Mouse (Mus musculus): ENCODE measurements around the gene Grin2d.
"Not testable (repeated sequence)": the region's sequence is repeated elsewhere in the genome, so short reads cannot be mapped to it uniquely, and the experiment has no call there.

Grin2d gene

GRCm38 (mm10) chr7:45878278-45878677 is at the start of gene Grin2d:
Gene Grin2d (minus strand): TSS chr7:45878378.
- in situ Hi-C loops (cut with MseI, MboI), result not testable (repeated sequence)

- in situ Hi-C loops (cut with MseI, MboI), result no loop called here
Observed at GRCm38 (mm10) chr7:45924429-45924816, 46.2 kb upstream of the Grin2d start.

DNA sequence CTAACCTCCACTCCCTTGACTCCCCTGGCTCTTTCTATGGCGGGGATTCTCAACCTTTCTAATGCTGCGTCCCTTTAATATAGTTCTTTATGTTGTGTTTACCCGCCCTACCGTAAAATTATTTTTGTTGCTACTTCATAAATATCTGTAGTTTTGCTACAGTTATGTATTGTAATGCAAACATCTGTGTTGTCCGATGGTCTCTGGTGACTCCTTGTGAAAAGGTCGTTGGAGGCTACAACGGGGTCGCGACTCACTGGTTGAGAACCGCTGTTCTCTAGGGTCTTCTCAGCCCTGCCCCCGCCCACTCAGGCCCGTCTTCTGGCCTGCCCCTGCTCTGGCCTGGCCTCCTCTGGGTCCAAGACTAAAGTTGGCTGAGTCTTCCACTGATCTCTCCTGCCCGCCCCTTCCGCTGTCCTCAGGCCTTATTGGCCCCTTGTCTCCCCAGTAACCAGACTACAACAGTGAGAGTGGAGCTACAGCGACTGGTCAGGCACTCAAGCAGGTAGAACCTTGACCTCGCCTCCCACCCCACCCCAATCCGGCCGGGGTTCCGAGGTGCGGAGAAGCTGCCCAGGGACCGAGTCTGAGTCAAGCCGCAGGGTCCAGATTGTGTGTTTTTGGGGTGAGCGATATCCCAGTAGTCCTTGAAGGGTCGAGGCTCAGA is 45.7 kb upstream of the Grin2d start, which contains the start of gene Ccdc114:
TSS of gene Ccdc114 (plus strand) at position 311 of the 667 bp plus-strand sequence.
- in situ Hi-C loops (cut with MseI, MboI), result no loop called here

DNA sequence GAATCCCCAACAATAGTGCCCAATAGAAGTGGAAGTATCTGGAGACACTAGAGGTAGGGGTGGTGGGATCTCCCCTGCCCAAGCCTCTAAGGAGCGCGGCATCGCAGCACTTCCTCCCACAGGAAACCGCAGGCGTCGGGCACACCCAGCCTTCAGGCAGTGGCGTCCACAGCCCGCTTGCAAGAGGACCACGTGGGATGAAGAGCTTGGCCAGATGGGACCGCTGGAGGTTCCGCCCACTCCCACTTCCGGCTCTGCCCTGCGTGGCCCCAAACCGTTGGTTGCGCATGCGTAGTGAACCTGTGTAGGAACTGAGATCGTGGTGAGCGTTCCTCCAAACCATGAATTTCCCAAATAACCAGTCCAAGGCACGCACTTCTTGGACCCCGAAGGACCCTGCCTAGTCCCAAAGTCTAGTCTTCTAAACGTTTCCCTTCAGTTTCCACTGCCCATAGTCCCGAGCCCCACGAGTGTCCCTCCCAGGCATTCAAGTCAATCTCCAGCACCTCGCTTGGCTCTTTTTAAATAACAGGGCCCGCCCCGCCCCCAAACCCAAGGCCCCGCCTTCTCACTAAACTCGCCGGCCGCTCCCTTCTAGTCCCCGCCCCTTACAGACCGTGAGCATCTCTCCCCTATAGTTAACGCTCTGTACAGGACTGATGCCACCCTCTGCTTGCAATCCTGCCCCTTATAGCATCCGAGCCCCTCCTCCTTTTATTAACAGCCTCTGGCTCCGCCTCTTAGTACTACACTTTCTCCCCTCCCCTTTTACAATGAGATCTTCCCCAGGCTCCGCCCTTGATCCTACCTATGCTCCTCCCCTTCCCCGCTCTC is 45.0 kb upstream of the Grin2d start:
- in situ Hi-C loops (cut with MseI, MboI), result no loop called here

DNA sequence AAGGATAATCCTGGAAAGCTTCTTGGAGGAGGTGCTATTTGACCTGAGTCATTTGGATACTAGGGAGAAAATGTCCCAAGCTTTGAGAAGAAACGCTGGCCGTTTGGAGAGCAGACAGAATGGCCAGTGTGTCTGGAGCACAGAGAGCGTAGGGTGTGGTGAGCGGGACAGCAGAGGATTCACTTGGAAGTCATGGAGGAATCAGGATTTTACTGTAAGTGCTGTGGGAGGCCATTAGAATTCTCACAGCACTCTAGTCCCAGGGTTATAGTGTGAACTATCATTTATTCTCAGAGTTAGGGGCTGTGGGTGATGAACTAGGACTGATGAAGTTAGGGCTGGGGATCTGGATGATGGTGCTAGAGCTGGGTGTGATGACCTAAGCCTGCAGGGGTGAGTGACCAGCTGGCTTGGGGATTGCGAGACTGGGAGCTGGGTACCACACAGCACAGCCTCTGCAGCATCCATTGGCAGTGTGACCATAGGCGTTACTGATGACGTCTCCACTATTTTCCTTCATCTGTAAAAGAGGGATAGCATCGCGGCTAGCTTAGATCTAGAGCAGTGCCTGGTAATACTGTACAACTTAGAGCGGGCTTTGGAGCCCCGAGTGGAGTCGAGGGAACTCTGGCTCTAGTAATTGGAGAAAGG is 43.9 kb upstream of the Grin2d start:
- in situ Hi-C loops (cut with MseI, MboI), result no loop called here

GRCm38 (mm10) chr7:45921242-45921621 is 43.1 kb upstream of the Grin2d start, which contains the start of gene Emp3:
Gene Emp3 (minus strand): TSS chr7:45921404.
- in situ Hi-C loops (cut with MseI, MboI), result no loop called here

GRCm38 (mm10) chr7:45920583-45921241 is 42.5 kb upstream of the Grin2d start:
- in situ Hi-C loops (cut with MseI, MboI), result no loop called here

- in situ Hi-C loops (cut with MseI, MboI), result no loop called here
Observed at GRCm38 (mm10) chr7:45919761-45920160, 41.6 kb upstream of the Grin2d start.

DNA sequence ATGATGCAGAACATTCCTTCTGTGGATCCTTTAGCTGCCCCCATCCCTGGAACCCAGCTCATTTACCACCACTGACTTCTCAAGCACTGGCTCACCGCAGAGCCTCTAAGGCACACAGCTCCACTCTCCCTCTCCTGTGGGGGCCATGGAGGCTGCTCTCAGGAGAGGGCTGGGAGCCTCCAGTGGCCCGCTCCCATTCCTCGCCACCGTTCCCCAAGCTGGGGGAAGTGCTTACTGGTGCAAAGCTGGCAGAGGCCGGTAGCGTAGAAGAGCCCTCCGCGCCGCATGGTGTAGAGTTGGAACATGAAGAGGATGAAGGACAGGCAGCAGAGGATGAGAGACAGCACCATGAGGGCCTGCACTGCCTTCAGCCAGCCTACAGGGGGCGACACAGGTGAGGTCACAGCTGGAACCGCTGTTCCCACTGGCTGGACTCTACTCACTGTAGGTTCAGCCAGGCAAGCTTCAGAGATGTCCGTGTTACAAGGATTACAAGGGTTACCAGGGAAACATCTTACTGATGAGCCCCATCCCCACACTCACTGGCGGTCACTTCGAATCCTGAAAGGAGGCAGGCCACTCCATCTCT is 41.0 kb upstream of the Grin2d start:
- in situ Hi-C loops (cut with MseI, MboI), result no loop called here

DNA sequence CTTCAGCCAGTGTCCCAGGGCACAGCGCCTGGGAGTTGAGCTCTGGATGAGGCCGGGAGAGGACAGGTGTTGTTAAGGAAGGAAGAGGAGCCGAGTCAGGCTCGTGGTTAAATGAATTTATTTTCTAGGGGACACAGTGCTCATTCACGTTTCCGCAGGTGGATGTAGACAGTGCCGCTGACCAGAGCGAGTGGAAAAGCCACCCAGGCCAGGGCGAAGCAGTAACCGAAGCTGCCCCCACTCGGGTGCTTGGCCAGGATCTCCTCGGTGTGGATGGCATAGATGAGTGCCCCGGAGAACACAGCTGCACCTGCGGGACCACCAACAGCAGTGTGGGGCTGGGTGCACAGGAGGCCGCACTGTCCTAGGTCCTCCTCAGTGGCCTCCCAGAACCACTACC is 39.7 kb upstream of the Grin2d start:
- in situ Hi-C loops (cut with MseI, MboI), result no loop called here

DNA sequence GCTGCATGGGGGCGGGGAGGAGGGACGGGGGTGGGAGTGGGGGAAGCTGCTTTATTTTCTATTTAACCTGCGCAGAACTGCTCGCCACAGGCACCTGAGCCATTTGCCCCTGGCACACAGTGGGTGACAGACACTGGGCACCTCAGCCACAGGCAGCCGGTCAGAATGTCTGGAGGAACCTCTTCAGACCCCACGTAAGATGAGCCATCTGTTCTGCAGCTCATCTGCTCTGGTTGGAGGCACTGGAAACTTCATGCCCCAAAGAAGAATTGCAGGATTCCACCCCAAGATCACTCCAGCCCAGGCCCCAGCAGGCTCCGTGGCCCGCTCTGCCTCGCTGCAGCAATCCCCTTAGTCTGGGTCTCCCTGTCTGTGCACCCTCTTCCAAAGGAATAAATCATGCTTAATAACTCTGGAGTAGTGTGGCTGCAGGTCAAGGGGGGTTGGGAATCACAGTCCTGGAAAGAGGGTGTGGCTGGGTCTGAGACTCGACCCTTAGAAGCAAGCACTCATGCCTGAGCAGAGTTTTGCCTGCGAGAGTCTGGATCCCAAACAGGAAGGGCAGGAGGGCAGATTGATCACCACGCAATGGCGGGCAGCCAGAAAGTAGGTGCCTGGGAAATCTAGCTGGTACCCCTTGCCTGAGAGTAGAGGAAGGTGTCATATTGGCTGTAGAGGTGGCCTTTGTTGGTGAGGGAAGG is 39.0 kb upstream of the Grin2d start:
- in situ Hi-C loops (cut with MseI, MboI), result no loop called here

DNA sequence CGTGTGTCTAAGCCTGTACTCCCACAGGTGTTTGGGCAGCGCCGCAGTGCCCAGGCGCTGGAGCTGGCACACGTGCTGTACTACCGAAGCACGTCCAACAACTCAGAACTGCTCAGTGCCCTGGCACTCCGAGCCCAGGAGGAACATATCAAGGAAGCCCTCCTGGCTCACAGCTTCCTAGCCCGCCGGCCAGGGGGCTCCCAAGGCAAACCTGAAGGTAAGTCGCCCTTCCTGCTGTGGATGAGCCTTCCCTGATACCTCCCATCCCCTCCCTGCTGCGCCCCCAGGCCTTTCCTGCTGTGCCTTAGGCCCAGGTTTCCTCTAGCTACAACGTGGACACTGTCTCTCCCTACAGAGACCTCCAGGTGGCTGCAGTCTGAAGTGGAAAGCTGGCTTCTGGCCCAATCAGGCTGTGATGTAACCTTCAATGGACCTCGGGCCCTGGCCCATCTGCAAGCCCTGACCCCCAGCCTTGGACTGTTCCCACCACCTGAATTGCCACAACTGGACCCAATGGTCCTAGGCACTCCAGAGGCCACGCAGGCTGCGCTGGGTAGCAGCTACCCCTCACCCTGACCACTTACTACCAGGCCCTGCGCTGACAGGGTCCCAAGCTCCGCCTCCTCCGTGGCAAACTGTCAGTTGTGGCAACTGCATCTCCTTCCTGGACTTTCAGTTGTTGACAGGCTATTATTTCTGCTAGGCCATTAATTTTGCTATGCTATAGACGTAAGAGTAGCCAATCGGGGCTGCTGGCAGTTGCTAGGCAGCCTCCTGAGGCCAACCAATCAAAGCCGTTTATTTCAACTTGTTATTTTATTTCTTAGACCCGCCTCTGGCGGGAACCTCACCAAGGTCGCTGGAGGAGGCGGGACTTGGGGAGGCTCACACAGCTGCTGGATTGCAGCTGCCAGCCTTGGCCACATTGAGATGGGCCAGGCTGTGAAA is 38.2 kb upstream of the Grin2d start:
- in situ Hi-C loops (cut with MseI, MboI), result no loop called here

DNA sequence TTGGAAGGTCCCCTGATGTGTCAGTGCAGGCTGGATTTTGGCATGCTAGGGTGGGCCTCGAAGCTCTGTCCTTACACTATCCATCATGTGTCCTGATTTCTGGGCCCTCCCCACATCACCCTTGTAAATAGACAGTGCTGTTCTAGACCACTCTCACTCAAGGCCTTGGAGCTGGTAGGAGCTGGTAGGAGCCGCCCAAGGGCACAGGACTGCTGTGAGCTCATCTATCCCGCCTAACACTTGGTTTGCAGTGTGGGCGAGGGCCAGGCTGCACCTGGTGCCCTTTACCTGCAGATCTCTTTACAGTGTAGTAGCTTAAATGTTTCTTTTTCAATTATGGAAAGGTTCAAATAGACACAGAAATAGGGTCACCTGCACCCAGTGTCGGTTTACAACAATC is 36.8 kb upstream of the Grin2d start:
- in situ Hi-C loops (cut with MseI, MboI), result no loop called here

- in situ Hi-C loops (cut with MseI, MboI), result no loop called here
Observed at GRCm38 (mm10) chr7:45914067-45914466, 35.9 kb upstream of the Grin2d start.

- in situ Hi-C loops (cut with MseI, MboI), result no loop called here
Observed at GRCm38 (mm10) chr7:45909145-45909544, 31.0 kb upstream of the Grin2d start.

DNA sequence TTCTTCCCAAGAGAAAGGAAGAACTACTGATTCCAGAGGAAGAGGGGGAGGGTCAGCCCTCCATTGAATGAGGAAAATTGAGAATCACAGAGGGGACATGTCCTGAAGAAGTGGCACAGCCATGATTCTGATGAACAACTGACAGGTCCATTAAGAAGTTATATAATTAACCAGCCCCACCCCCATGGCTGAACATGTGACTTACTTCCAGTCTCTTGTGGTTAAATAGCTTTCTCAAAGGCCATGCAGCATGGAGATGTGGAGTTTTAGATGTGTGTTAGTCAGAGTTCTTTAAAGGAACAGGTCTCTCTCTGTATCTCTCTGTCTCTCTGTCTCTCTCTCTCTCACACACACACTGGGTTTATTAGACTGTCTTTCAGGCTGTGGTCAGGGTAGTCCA is 30.2 kb upstream of the Grin2d start:
- in situ Hi-C loops (cut with MseI, MboI), result no loop called here

GRCm38 (mm10) chr7:45906622-45907021 is 28.4 kb upstream of the Grin2d start:
- in situ Hi-C loops (cut with MseI, MboI), result no loop called here

DNA sequence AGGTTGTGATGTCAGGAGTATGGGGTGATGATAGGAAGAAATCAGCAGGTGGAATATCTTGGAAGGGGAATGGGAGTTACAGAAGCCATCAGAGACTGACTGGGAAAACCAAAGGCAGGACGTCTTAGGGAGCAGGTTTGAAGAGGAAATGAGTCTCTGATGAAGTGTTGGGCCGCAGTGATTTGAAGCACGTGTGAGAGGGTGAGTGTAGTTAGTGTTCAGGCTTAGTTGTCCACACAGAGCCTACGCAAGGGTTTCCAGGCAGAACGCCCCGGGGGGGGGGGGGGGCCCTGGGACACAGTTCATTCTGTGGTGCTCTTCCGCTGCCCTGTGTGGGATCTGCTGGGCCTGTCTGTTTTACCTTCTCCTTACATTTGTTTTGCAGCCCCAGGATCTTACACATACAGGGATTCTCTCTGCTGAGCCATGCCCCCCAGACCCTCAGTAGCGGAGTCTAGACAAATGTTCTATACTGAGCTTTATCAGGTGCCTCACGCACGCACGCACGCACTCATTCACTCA is 24.4 kb upstream of the Grin2d start:
- in situ Hi-C loops (cut with MseI, MboI), result no loop called here

DNA sequence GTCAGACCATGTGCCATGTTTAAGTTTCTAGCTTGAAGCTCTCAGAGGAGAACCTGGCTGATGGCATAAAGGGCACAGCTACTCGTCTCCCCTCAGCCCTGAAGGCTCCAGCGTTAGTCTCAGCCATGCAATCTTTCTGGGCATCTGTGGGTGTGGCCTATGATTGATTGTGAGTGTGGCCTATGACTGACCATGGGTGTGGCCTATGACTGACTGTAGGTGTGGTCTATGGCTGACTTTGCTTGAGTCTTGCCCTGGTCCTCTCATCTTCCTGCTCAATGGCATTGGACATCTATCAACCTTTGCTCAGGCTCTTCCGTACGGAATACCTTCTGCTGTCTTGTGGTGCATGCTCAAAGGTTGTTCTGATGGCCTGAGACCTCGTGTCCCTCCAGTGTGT is 23.4 kb upstream of the Grin2d start:
- in situ Hi-C loops (cut with MseI, MboI), result no loop called here

GRCm38 (mm10) chr7:45898125-45898524 is 19.9 kb upstream of the Grin2d start:
- in situ Hi-C loops (cut with MseI, MboI), result not testable (repeated sequence)
